Mouse (Mus musculus) kidney, adult 9 months (tissue): ENCODE data around the gene Grhl3.

ENCODE experiments used
- DNase-seq: peaks from one replicate; pipeline ENCODE4 v3.0.0; 2022

Gene Grhl3

GRCm38 (mm10) chr4:135526039-135526710 lies 47.3 kb downstream of the Grhl3 start:
- DNase-seq, result no peak

- no peak for DNase-seq
These were observed 48.4 kb downstream of the Grhl3 start for GRCm38 (mm10) chr4:135525057-135525456.

- no peak for DNase-seq
These were observed 49.5 kb downstream of the Grhl3 start for GRCm38 (mm10) chr4:135523939-135524338.

- no peak for DNase-seq
These were observed 53.0 kb downstream of the Grhl3 start for GRCm38 (mm10) chr4:135520421-135520820.

GRCm38 (mm10) chr4:135518135-135518534 lies 55.3 kb downstream of the Grhl3 start:
- DNase-seq, result no peak

- DNase-seq, result peak; percentile 86
These were observed 56.8 kb downstream of the Grhl3 start for GRCm38 (mm10) chr4:135516351-135517316.

GRCm38 (mm10) chr4:135514925-135515324 lies 58.5 kb downstream of the Grhl3 start:
- no peak for DNase-seq

- peak; percentile 42 for DNase-seq
These were observed 59.6 kb downstream of the Grhl3 start for GRCm38 (mm10) chr4:135513865-135514264.

- DNase-seq, result no peak
These were observed 63.9 kb downstream of the Grhl3 start for GRCm38 (mm10) chr4:135509515-135509914.

GRCm38 (mm10) chr4:135508419-135509039 lies 64.9 kb downstream of the Grhl3 start:
- peak; percentile 80 for DNase-seq

- peak; percentile 37 for DNase-seq
These were observed 65.7 kb downstream of the Grhl3 start for GRCm38 (mm10) chr4:135507547-135508350.

GRCm38 (mm10) chr4:135505794-135506193 lies 67.6 kb downstream of the Grhl3 start:
- peak; percentile 36 for DNase-seq

GRCm38 (mm10) chr4:135501587-135501986 lies 71.8 kb downstream of the Grhl3 start:
- DNase-seq, result no peak

GRCm38 (mm10) chr4:135499831-135500230 lies 73.6 kb downstream of the Grhl3 start:
- no peak for DNase-seq

GRCm38 (mm10) chr4:135498136-135498535 lies 75.3 kb downstream of the Grhl3 start:
- DNase-seq, result no peak

GRCm38 (mm10) chr4:135495810-135496209 lies 77.6 kb downstream of the Grhl3 start:
- peak; percentile 92 for DNase-seq

- DNase-seq, result no peak
These were observed 78.0 kb downstream of the Grhl3 start for GRCm38 (mm10) chr4:135495397-135495791.

- DNase-seq, result peak; percentile 96
These were observed 78.7 kb downstream of the Grhl3 start, which contains the start of the genes Stpg1 and Nipal3 for GRCm38 (mm10) chr4:135494521-135495396. Gene Stpg1 (plus strand): TSS chr4:135494790. Gene Nipal3 (minus strand): TSS chr4:135495038.

- DNase-seq, result peak; percentile 50
These were observed 79.5 kb downstream of the Grhl3 start for GRCm38 (mm10) chr4:135493691-135494520.

GRCm38 (mm10) chr4:135493271-135493670 lies 80.2 kb downstream of the Grhl3 start:
- no peak for DNase-seq
